Mouse (Mus musculus) cerebellum, postnatal 10 days (tissue): Measurements from ENCODE around the gene Xylt1.

Experiments used
- DNase-seq, 2 experiments: peaks; one replicate each; pipeline ENCODE4 v3.0.0; 2021; ENCODE audit warnings: mixed read lengths in 2 of 2

Xylt1 gene

DNA sequence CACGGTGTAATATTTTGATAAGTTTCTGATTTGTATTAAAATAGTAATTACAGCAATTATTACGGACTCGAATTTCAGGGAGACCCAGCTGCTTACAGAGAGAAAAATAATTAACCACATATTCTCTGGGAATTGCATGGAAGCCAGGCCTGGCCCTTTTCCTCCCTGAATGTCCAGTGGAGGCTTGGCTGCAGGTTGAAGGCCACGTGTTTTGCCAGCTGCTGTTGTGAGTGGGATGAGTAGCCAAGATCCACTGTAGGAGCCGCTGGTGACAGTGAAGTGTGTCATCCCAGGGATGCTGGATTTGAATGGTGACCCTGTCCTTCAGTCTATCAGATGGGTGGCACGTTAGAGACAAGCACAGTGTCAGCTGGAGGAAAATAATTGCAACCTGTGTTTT, 14.7 kb downstream of the Xylt1 start:
- peak; percentile 55 to 60 for DNase-seq

DNA sequence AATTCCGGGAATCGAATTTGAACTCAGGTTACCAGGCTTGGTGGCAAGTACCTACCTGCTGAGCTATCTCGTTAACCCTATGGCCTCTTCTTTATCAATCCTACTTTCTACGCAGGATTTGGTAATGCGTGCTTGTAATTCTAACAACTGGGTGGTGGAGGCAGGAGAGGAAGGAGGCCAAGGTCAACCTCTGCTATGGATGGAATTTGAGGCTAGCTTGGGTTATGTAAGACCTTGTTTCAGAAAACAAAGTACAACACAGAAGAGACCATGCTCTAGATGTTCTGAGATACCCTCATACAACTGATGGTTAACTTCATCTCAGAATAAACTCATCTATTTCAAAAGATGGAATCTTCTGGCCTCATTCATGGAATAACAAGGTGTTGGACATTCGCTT, 17.1 kb downstream of the Xylt1 start:
- DNase-seq: no peak

DNA sequence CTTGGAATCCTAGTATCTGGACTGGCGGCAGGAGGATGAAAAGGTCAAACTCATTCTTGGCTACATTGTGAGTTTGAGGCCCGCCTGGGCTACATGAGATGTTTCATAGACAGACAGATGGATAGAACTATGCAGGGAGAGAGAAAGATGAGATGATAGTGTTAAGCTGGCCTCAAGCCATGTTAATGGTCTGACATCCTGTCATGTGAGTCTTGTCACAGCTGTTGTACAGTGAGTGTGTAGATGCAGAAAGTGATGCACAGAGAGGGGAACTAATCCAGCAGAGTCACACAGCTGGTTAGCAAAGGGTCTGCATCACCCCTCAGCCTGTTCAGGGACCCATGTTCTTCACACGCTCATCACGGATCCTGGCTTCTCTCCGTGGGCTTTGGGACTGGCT, 19.2 kb downstream of the Xylt1 start:
- no peak for DNase-seq

DNA sequence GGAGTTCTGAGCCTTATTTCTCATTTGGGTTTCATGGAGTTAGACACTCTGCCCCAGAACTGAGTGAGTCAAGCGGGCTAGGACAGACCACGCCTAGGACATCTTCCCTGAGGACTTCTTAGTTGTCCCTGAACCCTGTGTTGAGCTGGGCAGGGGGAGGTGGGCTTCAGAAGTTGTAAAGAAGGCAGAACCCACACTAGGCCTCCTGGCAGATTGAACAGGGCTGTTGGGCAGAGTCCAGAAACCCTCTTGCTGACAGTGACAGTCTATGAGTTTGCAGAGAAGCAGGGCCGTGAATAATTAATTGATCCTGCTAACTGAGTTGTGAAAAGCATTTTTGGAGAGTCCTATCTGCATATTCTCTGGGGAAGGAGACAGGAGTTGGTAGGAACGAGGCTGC, 20.8 kb downstream of the Xylt1 start:
- DNase-seq: peak in 1 of 2 experiments; percentile 56

DNA sequence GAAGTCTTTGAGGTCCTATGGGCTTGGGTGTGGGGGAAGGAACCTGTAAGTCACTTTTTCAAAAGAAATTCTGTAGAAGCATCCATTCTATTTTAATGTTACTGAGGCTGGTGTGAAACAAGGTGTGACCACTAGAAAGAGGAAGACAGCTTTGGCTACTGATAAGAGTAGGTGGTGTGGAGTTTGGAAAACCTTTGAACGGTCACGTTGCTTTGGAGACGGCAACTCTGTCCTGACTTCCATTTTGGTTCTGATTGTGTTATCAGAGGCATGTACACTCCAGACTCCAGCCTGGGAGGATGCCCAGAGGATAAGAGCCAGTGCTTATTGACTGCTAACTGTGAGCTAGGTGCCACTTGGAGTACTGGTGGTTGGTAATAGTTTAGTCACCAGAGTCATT, 25.6 kb downstream of the Xylt1 start:
- no peak for DNase-seq

DNA sequence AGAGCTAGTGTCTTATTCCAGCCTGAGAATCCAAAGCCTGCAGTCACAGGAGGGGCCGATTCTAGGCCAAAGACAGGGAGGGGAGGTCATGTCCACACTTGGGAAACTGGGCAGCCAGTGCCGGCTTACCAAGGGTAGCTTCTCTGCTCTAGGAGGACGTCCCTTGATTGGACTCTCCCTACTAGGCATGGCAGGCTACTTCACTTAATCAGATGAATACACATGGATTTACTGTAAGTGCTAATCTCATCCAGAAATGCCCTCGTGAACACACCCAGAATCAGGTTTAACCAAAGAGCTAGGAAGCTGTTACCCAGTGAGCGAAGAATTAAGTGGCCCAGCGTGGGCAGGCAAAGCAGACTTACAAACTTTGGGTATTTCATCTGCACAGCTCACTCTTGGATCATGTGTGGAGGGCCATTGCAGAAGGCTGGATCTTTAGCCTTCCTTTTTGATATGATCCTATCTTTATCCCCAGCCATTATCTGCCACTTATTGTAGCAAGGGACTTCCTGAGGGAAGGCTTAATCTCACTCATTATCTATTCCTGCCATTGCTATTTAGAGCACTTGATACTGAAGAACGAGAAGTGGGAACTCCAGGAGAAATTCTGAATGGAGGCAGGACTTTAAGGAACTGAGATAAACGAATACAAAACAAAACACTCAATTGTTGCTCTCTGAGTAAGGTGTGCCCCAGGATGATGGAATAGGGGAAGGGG, 28.6 kb downstream of the Xylt1 start:
- no peak for DNase-seq

DNA sequence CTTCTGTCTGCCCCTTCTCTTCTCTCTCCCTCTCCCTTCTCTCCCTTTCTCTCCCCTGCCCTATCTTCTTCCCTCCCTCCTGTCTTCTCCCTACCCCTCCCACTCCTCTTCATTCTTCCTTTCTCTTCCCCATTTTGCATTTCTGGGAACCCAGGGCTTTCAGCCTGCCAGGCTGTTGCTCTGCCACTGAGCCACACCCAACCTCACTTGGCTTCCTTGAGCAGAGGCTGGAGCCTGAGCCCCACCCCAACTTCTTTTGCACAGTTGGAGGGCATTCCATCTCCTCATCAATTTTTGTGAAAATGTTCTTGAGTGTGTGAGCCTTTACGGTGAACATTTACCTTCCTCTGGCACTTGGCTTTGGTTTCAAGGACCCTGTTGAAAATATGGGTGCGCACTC, 31.1 kb downstream of the Xylt1 start:
- DNase-seq: no peak

DNA sequence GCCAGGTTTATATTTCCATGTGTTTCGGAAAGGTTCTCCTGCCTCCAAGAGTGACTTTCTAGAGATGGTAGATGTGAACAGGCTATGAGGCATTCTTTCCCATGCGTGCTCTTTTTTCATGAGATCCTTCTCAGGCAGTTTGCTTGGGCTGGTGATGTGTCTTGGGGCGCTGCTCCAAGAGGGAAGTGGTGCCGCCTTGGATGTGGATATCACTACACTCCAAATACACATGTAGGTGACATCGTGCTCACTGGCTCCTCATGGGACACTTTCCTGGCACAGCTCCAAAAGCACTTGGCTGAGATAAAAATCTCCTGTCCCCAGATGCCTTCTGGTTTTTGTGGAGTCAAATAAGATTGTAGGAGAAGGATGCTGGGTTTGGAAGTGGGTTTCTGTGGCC, 31.6 kb downstream of the Xylt1 start:
- peak; percentile 65 to 71 for DNase-seq

DNA sequence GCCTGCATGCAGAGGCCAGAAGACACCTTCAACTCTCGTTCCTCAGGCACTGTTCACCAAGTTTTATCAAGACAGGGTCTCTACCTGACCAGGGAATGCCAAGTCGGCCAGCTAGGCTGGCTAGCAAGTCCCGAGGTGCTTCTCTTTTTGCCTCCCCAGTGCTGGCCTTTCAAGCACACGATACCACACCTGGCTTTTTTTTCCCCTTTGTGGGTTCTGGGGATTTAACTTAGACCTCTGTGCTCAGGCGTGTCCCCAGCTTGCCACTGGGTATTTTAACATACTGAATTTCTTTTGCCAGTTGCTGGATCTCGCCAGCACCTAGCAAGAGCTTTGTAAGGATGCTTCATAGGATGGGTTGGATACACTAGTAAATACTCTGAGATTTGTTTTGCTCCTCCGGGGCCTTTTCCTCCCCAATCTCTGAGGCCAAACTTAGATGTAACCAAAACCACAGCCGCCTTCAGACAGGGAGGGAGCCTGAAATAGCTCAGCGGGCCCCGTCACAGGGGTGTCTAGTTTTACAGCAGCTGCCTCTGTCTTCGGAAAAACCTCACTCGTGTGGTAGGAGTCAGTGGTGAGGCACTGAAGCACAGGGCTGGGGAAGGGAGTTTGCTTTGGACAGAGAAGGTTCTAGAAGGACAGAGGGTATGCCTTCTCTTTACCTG, 33.7 kb downstream of the Xylt1 start:
- no peak for DNase-seq

DNA sequence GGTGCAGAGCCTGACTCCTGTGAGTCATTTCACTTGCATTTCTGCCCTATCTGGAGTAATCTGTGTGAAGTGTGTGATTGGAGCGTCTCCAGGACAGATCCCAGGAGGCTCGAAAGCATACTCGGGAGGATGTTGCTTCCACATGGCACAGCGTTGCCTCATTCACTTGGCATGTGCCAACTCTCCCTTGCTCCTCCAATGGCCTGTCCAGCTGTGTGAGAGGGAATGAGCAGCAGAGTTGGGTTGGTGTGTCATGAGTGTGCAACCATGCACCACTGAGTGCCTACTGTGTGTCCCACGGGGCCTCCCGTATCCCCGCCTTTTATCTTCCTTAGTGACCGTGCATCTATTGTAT, 34.2 kb downstream of the Xylt1 start:
- no peak for DNase-seq

DNA sequence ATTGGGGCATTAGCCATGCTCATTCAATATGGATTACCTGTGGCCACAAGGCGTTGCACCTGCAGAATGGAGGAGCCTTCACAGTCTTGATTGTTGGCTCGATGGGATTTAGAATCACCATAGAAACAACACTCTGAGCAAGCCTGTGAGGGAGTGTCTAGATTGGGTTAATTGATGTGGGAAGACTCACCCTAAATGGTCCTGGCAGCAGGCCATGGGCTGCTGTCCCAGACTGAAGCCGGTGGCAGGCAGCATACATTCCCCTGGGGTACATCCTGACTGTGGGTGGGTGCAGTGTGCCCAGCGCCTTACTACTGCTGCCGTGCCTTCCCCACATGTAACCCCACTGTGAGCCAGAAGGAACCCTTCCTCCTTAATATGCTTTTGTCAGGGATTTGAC, 38.3 kb downstream of the Xylt1 start:
- peak; percentile 61 to 73 for DNase-seq

DNA sequence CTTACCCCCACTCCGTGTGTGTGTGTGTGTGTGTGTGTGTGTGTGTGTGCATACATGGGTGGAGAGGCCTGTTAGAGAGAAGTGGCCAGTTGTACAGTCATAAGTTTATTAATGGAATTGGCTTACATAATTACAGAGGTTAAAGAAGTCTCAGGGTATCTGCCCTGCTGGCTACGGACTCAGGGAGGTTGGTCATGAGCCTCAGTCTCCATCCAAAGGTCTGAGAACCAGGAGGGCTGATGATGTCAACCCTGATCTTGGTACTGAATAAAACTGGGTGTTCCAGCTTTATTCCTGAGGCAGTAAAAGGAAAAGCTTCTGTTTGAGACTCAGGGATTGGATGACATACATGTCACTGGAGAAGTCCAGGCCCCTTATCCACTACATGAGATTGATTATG, 39.1 kb downstream of the Xylt1 start:
- no peak for DNase-seq

DNA sequence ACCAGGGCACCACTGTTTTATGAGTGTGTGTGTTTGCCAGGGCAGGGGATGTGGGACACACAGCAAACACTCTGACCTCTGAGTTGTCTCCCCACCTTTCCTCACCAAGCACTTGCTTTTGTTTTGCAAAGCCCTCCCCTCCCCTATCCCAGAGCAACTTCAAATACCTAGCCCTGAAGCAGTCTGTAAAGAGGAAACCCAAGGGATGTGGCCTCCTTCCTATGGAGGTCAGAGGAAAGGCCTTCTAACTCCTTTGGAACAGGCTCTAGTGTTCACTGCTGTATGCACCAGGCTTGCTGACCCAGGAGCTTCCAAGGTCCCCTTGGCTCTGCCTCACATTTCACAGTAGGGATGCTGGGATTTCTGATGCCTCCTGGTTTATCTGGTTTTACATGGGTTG, 39.5 kb downstream of the Xylt1 start:
- DNase-seq: no peak

DNA sequence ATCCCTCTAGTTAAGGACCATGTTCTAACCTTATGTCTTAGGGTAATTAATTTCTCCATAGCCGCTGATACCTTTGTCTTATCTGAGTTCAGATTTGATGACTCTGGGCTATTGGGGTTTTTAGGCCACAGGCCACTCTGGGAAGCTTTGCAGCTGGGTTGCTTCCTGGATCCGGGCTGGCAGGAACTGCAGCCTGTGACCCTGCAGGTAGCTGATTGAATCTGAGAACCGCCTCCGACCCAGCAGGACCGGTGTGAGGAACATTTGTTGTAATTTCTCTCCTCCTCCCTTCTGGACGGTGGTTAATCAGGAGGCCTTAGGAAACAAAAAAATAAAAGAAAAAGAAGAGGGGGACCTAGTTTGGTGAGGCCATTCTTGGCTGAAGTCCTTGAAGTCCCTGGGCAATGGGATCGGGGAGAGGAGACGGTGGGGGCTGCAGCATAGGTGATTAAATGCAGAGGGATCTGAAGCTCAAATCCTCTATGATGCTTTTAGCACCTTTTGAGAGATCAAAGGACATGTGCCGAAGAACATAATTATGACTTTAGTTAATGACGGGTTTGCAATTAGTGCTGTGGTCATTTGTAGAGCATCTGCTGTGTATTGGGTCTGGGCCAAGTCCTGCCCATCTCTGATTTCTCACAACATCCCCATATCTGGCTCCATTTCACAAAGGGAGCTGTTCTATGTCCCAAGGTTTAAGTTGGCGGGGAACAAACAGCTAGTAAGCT, 40.2 kb downstream of the Xylt1 start:
- DNase-seq: peak; percentile 63 to 66

DNA sequence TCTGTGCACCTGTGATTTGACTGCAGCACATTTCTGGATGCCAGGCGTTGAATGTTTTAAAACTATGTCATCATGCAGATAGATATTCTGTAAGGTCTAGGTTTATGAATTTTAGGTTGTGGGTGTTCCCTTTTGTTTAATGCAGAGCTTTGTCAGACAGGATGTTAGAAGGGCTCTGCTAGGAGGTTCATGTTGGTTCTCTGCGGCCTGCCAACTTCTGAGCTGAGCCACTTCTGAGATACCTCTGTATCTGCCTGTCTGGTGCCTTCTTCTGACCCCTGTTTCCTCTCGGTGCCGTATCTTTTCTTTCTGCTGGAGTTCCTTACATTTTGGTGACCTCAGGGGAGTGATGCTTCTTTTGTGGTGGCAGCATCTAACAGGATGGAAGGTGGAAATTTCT, 44.1 kb downstream of the Xylt1 start:
- no peak for DNase-seq

DNA sequence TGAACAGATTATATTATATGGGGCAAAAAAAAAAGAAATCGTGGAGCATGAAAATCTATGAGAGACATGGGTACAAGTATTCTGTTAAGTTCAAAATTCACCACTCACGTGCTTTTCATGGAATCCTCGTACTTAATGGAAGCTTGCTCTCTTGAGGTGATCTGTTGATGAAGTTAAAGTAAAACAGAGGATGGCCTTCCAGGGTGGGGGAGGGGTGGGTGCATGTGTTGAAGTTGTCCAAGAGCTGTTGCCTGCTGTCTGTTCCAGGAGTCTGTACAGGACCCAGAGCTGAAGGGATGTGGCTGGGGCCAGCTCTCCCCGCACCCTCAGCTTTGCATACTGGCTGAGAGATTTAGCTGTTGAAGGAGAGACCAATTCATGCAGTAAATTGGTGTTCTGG, 45.6 kb downstream of the Xylt1 start:
- no peak for DNase-seq

DNA sequence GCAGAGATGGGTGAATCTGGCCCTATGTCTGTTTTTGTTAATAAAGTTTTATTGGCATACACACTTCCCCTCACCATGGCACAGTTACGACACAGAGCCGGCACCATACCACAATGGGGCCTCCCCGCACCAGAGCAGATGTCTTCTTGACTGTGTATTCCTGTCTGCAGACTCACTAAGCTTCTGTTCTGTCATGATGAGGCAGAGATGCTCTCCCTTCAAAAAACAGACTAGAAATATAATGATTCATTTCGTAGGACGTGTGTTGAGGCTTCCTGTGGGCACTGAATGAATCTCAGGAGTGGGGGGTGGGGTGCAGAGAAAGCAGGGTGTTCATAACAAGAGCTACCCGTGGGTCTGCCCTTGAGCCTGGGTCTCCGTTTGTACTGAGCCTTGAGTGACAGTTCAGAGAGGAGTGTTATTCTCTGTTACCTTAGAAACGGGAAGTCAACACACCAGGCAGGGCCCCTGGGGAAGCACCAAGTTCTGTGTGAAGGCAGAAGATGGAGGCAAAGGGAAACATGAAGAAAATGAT, 48.0 kb downstream of the Xylt1 start:
- no peak for DNase-seq

DNA sequence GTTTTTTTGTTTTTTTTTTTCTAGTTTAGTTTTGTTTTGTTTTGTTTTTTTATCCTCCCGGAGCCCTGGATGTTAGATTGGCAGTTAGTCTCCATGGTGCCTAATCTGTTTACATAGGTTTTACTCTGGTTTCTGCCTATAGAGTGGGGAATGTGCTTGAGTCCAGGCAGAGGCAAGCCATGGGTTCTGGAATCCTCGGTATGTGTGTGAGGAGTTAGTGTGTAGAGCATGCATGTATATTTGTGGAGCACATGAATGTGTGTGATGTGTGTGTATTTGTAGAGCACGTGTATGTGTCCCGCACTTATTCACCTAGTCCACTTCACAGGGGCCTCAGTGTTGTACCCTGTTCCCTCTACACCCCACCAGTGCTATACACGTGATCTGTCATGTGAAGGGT, 48.7 kb downstream of the Xylt1 start:
- no peak for DNase-seq

DNA sequence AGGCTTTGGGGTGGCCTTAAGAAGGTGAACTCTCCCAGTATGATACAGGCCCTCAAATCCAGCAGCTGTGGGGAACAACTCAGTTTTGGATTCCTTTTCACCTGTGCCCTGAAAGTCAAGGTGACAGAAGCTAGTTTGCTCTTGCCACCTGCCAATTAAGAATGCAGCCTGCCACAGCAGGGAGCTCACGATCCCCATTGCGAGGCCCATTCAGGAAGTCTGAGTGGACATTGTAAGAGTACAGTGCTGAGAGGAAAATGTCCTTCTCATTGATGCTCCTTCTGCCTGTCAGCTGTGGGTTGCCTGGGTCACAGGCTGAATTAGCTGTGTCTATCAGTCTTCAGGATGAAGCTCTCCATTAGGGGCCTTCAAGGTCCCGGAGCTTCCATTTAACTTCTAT, 49.1 kb downstream of the Xylt1 start:
- DNase-seq: no peak

DNA sequence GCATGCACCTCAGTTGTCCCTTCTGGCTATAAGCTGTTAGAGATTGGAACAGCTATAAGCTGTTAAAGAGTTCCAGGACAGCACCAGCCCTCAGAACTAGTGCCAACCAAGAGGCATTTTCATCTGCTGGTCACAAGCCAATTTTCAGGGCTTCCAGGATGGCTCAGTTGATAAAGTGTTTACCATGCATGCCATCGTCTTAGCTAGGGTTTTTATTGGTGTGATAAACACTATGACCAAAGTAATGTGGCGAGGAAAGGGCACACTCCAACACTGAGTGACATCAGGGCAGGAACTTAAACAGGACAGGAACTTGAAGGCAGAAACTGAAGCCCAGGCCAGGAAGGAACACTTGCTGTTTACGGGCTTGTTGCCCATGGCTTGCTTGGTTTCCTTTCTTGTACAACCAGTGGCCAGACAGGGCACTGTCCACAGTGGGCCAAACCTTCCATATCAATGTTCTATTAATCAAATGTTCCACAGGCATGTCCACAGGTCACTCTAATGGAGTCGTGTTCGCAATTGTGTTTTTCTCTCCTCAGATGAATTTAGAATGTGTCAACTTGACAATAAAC, 49.7 kb downstream of the Xylt1 start:
- peak; percentile 34 to 61 for DNase-seq

DNA sequence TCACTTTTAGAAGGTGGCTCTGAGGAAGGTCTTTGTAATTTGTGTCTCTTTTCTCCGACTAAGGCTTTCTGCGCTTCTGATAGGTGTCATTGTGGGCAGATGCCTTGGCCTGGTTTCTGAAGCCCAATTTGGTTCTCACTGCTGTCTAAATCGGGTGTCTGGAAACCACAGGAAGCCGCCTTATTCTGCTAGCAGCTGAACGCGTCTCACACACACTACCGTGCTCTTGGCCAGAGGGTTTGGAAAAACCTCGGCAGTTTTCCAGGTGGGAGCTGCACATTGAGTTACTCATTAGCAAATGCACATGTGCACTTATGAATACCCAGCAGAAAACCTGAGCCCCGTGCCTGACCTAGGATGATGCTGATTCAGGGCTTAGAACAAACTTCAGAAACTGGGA, 52.9 kb downstream of the Xylt1 start:
- DNase-seq: peak; percentile 73 to 74

DNA sequence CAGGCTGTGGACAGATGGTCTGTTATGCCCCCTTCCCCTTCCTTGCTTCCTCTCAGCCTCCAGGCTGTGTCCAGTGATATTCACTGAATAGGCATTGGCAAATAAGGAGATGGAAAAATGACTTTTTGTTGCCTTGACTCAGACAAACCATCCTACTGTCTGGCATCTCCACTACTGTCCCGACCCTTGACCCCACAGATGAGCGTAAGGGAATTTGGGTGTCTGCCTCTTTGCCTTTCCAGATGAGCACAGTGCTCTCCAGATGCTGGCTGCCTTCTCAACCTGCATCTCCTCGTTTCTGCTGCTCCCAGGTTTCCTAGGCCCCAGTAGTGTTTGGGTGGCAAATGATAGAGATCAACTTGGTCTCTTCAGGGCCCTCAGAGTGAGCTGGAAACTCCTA, 54.3 kb downstream of the Xylt1 start:
- no peak for DNase-seq

DNA sequence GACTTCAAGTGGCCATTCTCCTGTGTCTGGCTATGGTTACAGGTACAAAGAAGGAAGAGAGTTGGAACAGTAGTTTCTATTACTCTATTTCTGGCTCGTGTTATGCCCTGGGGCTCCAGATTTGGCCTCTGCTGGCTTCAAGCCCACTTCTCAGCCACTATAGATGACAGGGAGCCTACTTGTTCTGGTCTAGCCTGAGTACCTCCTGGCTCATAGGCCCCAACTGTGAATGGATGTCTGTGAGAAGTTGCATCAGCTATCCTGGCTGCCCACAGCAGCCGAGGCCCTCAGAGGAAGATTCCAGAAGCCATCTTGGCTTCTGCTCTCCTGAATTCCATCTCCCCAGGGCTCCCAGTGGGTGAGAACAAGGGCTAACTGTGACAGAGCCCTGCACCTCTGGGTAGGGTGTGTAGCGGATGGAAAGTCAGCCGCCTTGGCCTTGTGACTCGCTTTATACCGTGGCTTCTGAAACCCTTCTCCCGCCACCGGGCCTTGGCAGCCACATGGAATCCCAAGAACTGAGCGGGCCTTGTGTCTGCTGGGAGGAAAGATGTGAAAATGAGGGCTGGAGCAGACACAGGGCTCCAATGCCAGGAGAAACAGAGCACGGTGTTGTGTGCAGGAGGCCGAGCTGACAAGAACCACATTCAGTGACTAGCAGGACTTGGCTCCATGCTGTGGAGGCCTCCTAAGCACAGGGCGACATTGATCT, 55.1 kb downstream of the Xylt1 start:
- peak; percentile 25 to 52 for DNase-seq
